Mouse (Mus musculus) gastrocnemius, adult 8-10 months (tissue): ENCODE measurements around the gene Camk1d. TPM values are rescaled to one million over a fixed set of nuclear protein-coding genes. Genes with fewer than 3 reads are reported as not detected.

Experiments
- DNase-seq, 2 experiments: peaks; one replicate each; pipeline ENCODE4 v3.0.0; 2022; ENCODE audit warnings: low spot score in 2 of 2
- total RNA-seq, 4 experiments: library from RNA; stranded (reverse); gene quantifications; 2 replicates each; pipeline ENCODE4 v1.2.4; 2022

Gene Camk1d
- total RNA-seq, 4 experiments from 2014 or later, result 0.51 to 1.3 (median 1.1) TPM

DNA sequence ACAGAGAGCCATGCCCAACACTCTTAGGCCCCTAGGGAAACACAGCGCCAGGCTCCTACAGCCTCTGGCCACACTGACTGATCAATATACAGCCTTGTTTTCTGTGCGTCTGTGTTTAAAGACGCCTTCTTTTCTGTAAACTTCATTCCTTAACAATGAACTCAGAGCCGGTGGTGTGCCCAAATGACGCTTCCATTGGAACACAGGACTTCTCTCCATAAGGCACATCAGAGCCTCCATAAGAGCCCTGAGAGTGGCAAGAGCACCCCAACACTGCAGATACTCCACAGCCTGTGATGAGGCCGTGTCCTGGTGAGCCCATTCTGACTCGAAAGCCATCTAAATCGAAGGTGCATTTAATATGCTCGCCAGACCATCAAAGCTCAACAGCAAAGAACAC lies 50.8 kb downstream of the Camk1d start:
- DNase-seq, result no peak

DNA sequence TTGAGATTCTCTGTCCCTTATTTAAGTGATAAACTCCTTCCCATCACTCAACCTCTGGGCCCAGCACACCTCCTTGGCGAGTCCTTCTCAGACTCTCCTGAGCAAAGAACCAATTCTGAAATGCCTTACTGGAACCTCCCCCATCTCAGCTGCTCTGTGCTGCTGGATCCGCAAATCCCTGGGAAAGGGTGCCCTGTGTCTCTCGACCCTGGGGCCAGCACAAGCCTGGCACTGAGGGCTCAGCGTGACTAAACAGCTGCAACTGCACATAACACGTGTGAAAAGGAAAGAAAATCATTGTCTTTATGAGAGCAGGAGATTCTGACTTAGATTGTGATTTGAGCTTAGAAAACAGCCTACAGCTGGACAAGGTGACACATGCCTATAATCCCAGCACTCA lies 52.4 kb downstream of the Camk1d start:
- no peak for DNase-seq

DNA sequence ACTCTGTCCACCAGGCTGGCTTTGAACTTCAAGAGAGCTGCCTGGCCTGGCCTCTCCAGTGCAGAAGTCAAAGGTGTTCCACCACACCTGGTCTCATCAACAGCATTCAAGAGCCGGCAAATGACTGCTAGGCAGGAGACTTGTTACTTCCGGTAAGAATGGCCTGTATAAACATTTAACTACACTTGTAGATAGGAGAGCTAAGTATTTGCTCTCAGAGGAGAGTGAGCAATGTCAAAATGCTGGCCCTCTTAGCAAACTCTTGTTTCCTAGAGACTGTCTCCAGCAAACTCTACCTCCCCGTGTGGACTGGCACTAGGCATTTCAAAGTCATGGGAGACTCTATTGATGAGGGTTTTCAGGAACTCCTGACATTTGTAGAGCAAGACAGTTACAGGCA lies 56.3 kb downstream of the Camk1d start:
- no peak for DNase-seq

- DNase-seq, result no peak
These were observed 58.0 kb downstream of the Camk1d start for GRCm38 (mm10) chr2:5656326-5656725.

DNA sequence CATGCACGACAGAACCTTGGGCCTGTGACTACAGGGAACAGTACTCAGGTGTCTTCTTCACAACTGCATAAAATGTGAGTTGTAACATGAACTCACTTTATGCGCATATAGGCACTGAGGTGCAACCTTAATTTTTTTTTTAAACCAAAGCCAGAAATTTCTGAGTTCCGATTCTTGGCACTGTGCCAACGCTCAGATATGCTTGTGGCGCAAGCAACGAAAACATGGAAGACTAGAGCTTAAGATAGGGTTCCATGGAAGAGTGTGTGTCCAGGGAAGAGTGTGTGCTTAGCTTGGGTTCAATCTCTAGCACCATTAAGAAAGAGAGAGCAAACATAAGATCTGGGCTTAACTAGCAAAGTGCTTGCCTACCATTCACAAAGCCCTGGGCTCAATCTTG lies 62.2 kb downstream of the Camk1d start:
- no peak for DNase-seq

DNA sequence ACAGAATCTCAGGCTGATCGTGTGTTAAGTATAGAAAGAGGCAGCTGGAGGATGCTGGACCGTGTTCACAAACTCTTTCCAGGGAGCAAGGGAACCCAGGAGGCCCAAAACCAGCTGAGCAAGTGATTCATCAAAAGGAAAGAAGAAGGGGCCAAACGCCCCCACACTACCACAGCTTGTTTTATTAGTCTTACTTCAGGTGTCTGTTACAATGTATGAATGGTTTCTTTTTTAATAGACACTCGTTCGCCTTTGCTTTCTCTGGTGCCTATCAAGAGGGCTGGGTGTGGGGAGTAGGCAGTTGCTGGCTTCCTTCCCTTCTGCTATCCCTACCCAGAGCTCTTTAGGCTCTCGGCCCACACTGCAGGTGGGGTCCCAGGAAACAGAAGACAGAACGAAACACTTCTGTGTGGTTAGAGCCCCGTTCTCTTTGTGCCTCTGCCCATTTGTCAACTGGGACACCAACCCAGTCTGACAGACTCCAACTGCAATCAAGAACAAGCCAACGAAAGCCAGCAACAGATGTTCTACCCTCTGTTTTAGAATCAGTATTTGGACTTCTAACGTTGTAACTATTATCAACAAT lies 62.9 kb downstream of the Camk1d start:
- no peak for DNase-seq

DNA sequence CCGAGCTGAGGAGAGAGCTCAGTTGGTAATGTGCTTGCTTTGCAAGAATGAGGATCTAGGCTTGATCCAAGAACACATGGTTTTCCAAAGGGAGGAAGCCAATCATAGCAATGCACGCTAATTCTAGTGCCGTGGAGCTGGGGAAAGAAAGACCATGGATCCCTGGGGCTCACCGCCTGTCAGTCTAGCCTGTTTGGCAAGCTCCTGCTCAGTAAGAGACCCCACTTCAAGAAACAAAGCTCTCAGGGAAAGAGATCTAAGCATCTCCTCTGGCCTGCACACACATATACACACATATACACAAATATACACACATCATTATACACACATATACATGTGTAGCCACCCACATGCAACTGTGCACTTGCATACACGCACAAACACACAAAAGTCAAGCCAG lies 65.1 kb downstream of the Camk1d start:
- DNase-seq, result no peak

DNA sequence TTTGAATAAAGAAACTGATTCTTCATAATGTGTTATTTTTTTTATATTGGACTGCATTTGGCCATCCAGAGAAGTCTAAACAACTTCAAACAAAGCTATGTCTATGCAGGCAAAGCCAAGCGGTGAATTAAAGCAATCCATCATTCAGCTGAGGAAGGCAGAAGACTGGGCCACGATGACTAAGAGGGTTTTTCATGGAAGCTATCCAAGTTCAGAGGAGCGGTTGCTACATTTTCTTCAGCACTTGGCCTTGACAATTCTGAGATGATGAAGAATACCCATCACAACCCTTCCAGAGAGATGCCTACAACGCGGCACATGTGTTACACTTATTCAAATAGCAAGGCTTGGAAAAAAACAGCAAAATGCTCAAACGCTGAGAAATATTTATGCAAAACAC lies 65.6 kb downstream of the Camk1d start:
- DNase-seq, result no peak

GRCm38 (mm10) chr2:5646322-5646721 lies 68.0 kb downstream of the Camk1d start:
- no peak for DNase-seq

GRCm38 (mm10) chr2:5645584-5645983 lies 68.7 kb downstream of the Camk1d start:
- DNase-seq, result no peak

GRCm38 (mm10) chr2:5643937-5644336 lies 70.4 kb downstream of the Camk1d start:
- DNase-seq, result no peak

DNA sequence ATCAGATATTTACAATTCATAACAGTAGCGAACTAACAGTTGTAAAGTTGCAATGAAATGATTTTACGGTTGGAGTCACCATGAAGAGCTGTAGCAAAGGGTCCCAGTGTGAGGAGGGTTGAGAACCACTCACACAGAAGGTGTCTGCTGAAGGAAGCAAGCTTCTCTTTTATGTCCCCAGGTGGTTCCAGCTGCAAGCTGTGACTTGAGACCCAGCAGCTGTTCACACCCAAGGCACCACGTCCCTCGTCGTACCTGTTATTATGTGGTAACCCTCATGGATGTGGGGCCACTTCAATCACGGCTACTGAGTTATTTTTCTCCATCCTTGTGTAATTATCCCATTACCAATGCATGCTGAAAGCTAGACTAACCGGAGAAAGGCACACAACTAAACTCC lies 71.1 kb downstream of the Camk1d start:
- no peak for DNase-seq

GRCm38 (mm10) chr2:5642624-5643023 lies 71.7 kb downstream of the Camk1d start:
- no peak for DNase-seq

- no peak for DNase-seq
These were observed 72.6 kb downstream of the Camk1d start for GRCm38 (mm10) chr2:5641678-5642077.

GRCm38 (mm10) chr2:5640586-5640985 lies 73.7 kb downstream of the Camk1d start:
- DNase-seq, result no peak

- peak; percentile 14 to 17 for DNase-seq
These were observed 77.2 kb downstream of the Camk1d start for GRCm38 (mm10) chr2:5636801-5637742.

- DNase-seq, result no peak
These were observed 82.0 kb downstream of the Camk1d start for GRCm38 (mm10) chr2:5632355-5632684.

GRCm38 (mm10) chr2:5631676-5632354 lies 82.5 kb downstream of the Camk1d start:
- DNase-seq, result no peak

GRCm38 (mm10) chr2:5630710-5631109 lies 83.6 kb downstream of the Camk1d start:
- DNase-seq, result no peak

DNA sequence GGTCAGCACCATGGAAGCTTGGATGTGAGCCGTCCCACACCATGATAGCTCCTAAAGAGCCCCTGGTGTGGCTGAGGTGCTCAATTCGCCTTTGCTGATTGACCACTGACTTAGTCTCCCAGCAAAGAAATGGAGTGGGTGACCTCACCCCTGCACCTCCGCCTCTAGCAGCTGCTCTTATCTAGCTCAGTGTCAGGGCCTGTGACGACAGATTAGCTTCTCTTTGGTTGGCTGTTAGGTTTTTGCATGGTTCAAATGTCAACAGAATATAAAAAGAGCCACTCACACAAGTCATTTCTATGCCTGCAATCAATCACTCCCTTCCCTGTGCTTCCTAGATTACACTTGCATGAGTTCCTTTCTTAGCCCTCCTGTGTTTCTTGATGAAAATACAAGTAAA lies 89.9 kb downstream of the Camk1d start:
- no peak for DNase-seq

GRCm38 (mm10) chr2:5618361-5618896 lies 95.9 kb downstream of the Camk1d start:
- DNase-seq, result no peak

DNA sequence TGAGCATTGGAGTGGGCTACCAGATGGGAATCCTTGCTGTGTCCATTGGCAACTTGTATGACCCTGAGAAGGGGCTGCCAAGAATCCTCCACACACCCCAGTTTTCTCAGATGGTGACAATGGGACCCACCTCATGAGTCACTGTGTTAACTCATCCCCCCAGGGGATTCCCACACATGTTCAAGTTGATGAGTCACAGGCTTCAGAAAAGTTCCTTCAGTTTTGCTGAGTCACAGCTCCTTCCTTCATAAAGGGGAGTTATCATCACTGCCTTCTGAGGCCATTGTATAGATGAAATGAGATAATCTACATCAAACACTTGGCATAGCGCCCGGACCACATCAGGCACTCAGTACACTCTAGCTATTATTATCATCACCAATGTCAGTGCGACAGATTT lies 99.4 kb downstream of the Camk1d start:
- peak; percentile 39 to 40 for DNase-seq
